Mouse (Mus musculus) c-Kit-positive CD71-positive TER-119-negative erythroid progenitor cells, embryonic 14.5 days (primary cell): Measurements from ENCODE around the gene Olfr1381.
"Not testable (repeated sequence)": the region's sequence is repeated elsewhere in the genome, so short reads cannot be mapped to it uniquely, and the experiment has no call there.

Experiments
- DNase-seq: peaks from one replicate; pipeline ENCODE4 v3.0.0-alpha.2; 2013; ENCODE audit warnings: low read depth

The Olfr1381 gene

GRCm38 (mm10) chr11:49543149-49543548 is at the start of gene Olfr1381:
Olfr1381 (plus strand) TSS chr11:49543449.
- DNase-seq: not testable (repeated sequence)

DNA sequence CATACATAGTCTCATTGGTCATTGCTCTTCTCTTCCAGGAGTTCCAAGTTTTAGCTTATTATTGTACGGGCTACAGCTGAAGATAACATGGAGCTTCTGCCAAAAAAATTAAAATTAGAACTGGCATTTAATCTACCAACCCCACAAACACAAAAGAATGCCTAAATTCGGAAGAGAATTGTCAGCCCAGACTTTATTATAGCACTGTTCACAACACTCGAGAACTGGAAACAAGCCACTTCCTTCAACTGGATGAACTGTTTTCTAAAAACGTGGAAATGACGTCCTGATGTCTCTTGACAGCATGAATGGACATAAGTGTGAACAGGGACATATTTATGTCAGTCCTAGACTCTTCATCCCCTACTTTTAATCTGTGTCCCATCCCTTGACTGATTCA is 25.2 kb upstream of the Olfr1381 start:
- no peak for DNase-seq

GRCm38 (mm10) chr11:49519348-49519747 is 23.9 kb upstream of the Olfr1381 start, which contains the start of gene Olfr1383:
Olfr1383 (plus strand) TSS chr11:49519648.
- DNase-seq: no peak

- no peak for DNase-seq
These were observed 15.3 kb upstream of the Olfr1381 start, which contains the start of gene Olfr1382 for GRCm38 (mm10) chr11:49527947-49528346. Olfr1382 (plus strand) TSS chr11:49528247.

DNA sequence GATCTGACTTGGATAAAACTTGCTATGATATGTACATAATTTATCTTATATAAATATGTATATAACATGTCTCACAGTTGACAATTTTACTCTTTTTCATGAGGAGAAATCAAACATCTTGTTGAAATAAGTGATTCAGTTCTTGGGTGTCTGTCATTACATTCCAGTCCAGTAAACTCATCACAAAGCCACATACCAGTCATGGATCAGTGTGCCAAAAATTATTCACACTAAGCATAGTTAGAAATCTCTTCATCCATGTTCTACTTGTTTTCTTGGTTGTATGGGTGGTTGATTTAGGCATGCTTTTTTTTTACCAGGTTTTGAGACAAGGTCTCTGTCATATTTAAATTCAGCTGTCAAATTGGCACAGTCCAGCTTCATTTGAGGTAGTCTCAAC is 10.5 kb upstream of the Olfr1381 start:
- no peak for DNase-seq

GRCm38 (mm10) chr11:49536631-49537030 is 6.6 kb upstream of the Olfr1381 start:
- DNase-seq: not testable (repeated sequence)

DNA sequence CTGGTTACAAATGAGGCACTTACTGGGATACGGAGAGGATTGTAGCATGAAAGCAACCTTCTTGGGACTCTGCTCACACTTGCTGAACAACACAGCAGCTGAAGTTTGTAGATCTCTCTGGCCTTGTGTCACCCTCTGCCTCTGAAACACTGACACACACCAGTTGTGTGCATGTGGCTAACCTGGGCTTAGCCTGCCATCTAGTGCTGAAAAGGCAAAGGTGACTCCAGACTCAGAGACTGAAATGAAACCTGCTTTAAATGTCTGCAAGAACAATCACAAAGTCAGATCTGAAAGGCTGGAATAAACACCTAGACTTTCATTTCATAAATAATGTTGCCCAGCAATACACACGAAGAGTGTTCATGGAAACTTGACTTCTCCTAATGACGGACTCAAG is 10.8 kb downstream of the Olfr1381 start:
- DNase-seq: not testable (repeated sequence)

DNA sequence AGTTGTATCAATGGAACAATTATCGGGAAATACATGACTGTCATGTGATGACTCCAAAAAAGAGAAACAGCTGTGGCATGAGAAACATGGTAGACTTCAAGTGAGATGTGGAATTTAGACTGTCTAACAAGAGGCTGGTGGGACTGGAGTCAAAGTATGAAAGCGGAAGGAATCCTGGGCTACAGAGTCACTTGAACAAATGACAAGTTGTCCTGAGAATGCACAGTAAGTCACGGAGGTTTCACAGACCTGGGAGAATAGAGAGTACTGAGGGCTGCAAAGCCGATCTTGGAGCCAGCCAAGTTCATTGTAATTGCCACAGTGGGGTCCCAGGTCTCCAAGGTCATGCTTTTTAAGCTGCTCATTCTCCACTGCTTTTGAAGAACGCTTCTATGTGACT is 13.3 kb downstream of the Olfr1381 start, which contains the start of gene Olfr1380:
TSS of gene Olfr1380 (plus strand) at position 301 of the 400 bp plus-strand sequence.
- not testable (repeated sequence) for DNase-seq

DNA sequence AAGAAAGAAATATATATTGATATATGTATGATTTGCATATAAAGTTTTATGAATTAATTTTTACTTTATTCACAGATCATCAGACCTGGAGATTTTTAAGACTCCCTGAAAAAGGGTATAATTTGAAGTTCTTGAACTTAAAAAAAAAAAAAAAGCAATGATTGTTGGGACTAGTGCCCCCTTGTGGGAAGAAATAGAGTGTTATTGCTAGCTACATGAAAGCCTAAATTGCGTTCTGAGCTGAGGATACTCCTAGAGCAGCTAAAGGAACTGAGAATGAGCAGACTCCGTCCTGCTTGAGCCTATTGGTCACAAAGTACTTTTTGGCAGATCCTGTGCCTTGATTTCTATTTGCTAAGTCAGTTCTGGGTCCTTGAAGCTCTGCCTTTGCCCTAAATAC is 31.8 kb downstream of the Olfr1381 start:
- peak; percentile 4 for DNase-seq

GRCm38 (mm10) chr11:49580452-49580851 is 37.2 kb downstream of the Olfr1381 start:
- DNase-seq: not testable (repeated sequence)

GRCm38 (mm10) chr11:49590213-49590612 is 47.0 kb downstream of the Olfr1381 start:
- DNase-seq: no peak

- not testable (repeated sequence) for DNase-seq
These were observed 53.9 kb downstream of the Olfr1381 start for GRCm38 (mm10) chr11:49597149-49597548.
